Mouse (Mus musculus) limb, embryonic 12.5 days (tissue): ENCODE results near the gene Zzz3. TPM values are rescaled to one million over a fixed set of nuclear protein-coding genes. Genes with fewer than 3 reads are reported as not detected.

Experiments
- ATAC-seq: fragments of 200-750 bp; cut with Nextera tagmentation; 2 replicates; pipeline ENCODE4 v1.8.0; 2017; ENCODE audit warnings: low read depth, moderate TSS enrichment; ENCODE audit not compliant: insufficient number of reproducible peaks, insufficient read depth, low FRiP score, low TSS enrichment
- H3K27ac ChIP-seq: fragments of 300-500 bp; sonication (generic); 2 replicates; pipeline ENCODE4 v1.5.1; 2016; ENCODE audit warnings: mild to moderate bottlenecking, moderate library complexity
- H3K27me3 ChIP-seq: fragments of 300-500 bp; sonication (generic); 2 replicates; pipeline ENCODE4 v1.6.1; 2016; ENCODE audit warnings: mild to moderate bottlenecking, moderate library complexity
- H3K36me3 ChIP-seq: fragments of 300-500 bp; sonication (generic); 2 replicates; pipeline ENCODE4 v1.6.1; 2016; ENCODE audit warnings: mild to moderate bottlenecking, moderate library complexity
- H3K4me1 ChIP-seq: fragments of 300-500 bp; sonication (generic); replicated peaks from 2 replicates; pipeline ENCODE4 v1.6.1; 2016
- H3K4me2 ChIP-seq: fragments of 300-500 bp; sonication (generic); 2 replicates; pipeline ENCODE4 v1.6.1; 2016; ENCODE audit warnings: mild to moderate bottlenecking, moderate library complexity
- H3K4me3 ChIP-seq: fragments of 300-500 bp; sonication (generic); replicated peaks from 2 replicates; pipeline ENCODE4 v1.5.1; 2016; ENCODE audit warnings: mild to moderate bottlenecking
- H3K9ac ChIP-seq: fragments of 300-500 bp; sonication (generic); replicated peaks from 2 replicates; pipeline ENCODE4 v1.6.1; 2016; ENCODE audit warnings: mild to moderate bottlenecking, moderate library complexity
- H3K9me3 ChIP-seq: fragments of 300-500 bp; sonication (generic); 2 replicates; pipeline ENCODE4 v1.6.1; 2016; ENCODE audit warnings: mild to moderate bottlenecking, moderate library complexity
- WGBS: fragments of 180-500 bp; shearing (Covaris S2); methylation state at CpG from one replicate; pipeline ENCODE4 v1.1.7; 2016; 5-methylcytosine and 5-hydroxymethylcytosine counted together
- polyA plus RNA-seq: library from polyadenylated mRNA; unstranded; fragments of >200 nt; fragmentation: Nextera tagmentation; extraction: Ambion mirVana; gene quantifications from 2 replicates; pipeline ENCODE4 v1.2.1, GENCODE M21; 2016

Gene Zzz3
- polyA plus RNA-seq, 1 experiment from 2014 or later: 56.2 TPM

DNA sequence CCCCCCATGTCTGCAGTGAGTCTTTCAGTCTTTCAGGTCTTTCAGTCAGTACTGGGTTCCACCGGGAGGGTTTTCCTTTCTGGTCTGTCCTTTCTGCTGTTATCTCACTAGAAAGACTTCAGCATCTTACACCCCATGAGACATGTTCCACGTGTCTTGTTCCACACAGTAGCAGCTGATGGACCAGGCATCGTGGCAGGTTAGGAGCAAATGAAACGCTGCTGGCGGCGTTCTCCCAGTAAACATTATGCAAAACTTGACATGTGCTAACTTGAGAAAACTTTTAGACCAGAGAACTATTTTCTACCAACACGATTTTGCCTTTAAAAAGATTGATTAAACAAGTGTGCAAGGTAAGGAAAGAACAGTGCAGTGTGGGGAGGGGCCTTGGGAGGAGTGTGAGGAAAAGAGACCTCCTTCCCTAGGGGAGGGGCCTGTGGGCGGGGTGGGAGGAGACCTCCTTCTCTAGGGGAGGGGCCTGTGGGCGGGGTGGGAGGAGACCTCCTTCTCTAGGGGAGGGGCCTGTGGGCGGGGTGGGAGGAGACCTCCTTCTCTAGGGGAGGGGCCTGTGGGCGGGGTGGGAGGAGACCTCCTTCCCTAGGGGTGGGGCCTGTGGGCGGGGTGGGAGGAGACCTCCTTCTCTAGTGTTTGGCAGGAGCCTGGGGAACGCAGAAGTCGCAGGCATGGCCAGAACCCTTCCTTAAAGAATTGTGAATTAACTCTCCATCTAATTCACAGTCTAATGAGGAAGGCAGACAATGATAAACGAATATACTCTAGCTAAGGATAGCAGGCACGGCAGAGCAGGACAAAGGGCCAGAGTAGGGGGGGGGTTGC lies 83.5 kb downstream of the Zzz3 start:
- 5% methylated on average over 15 of the region's 16 CpGs for WGBS
- peak overlapping the region; percentile 53; the same call in 1 of the 2 replicates for H3K27ac ChIP-seq

GRCm38 (mm10) chr3:152480336-152480735 lies 85.1 kb downstream of the Zzz3 start:
- Histone ChIP-seq H3K9ac (no peak overlapping the region), H3K4me1 (peaks cover 38% of the 10 kb centered on the region), H3K4me2 (no peak overlapping the region), H3K9me3 (no peaks in the 10 kb centered on the region), H3K36me3 (no peaks in the 10 kb centered on the region), H3K4me3 (no peak overlapping the region), H3K27me3 (no peaks in the 10 kb centered on the region), H3K27ac (no peak overlapping the region)
- no peak for ATAC-seq
- WGBS: 91% methylated on average over 6 of the region's 6 CpGs

More for the DNA sequence above, 83.5 kb downstream of the Zzz3 start:
- peak; percentile 47 for ATAC-seq
- Histone ChIP-seq H3K27me3 (no peaks in the 10 kb centered on the region), H3K4me1 (peaks cover 30% of the 10 kb centered on the region), H3K4me3 (peak overlapping the region; percentile 43), H3K36me3 (no peaks in the 10 kb centered on the region), H3K4me2 (peak overlapping the region; percentile 74), H3K9me3 (no peaks in the 10 kb centered on the region), H3K9ac (no peak overlapping the region)

- no peak overlapping the region for H3K4me3 ChIP-seq
- peaks cover 38% of the 10 kb centered on the region for H3K4me1 ChIP-seq
- no peaks in the 10 kb centered on the region for H3K9me3 ChIP-seq
- ATAC-seq: no peak
- WGBS: 76% methylated on average over 8 of the region's 8 CpGs
- no peak overlapping the region for H3K4me2 ChIP-seq
- H3K9ac ChIP-seq: no peak overlapping the region
- no peaks in the 10 kb centered on the region for H3K27me3 ChIP-seq
- no peaks in the 10 kb centered on the region for H3K36me3 ChIP-seq
- peak overlapping the region; percentile 17; the same call in 1 of the 2 replicates for H3K27ac ChIP-seq
Measured at GRCm38 (mm10) chr3:152482182-152482581, 86.9 kb downstream of the Zzz3 start.

GRCm38 (mm10) chr3:152483800-152484199 lies 88.5 kb downstream of the Zzz3 start:
- Histone ChIP-seq H3K9me3 (no peaks in the 10 kb centered on the region), H3K4me2 (peak overlapping the region; percentile 8; the same call in 1 of the 2 replicates), H3K27ac (peak overlapping the region; percentile 78), H3K36me3 (no peaks in the 10 kb centered on the region), H3K4me1 (peaks cover 28% of the 10 kb centered on the region), H3K9ac (no peak overlapping the region), H3K27me3 (no peaks in the 10 kb centered on the region), H3K4me3 (no peak overlapping the region)
- WGBS: 50% methylated on average over 7 of the region's 7 CpGs
- ATAC-seq: no peak

DNA sequence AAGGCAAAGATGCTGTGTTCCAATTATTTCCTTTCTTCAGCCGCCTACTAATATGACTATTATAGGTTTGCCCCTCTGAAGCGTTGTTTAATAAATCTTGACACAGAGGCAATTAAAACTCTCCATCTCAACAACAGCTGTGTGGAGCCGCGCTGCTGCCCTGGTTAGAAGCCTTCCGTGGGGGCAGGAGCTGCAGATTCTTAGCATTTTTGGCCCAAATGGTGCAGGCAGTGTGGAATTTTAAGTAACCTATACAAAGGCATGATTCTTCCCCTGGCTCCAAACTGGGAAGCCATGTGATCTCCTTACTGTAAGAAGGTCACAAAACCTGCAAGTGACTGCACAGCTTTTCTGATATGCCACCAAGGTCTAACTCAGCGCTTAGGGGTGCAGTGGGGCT lies 88.9 kb downstream of the Zzz3 start:
- Histone ChIP-seq H3K4me2 (peak overlapping the region; percentile 8; the same call in 1 of the 2 replicates), H3K36me3 (no peaks in the 10 kb centered on the region), H3K4me1 (peaks cover 30% of the 10 kb centered on the region), H3K4me3 (no peak overlapping the region), H3K27me3 (no peaks in the 10 kb centered on the region), H3K27ac (peak overlapping the region; percentile 78), H3K9me3 (no peaks in the 10 kb centered on the region), H3K9ac (no peak overlapping the region)
- peak; percentile 39 for ATAC-seq
- WGBS: 36% methylated on average over 6 of the region's 6 CpGs

DNA sequence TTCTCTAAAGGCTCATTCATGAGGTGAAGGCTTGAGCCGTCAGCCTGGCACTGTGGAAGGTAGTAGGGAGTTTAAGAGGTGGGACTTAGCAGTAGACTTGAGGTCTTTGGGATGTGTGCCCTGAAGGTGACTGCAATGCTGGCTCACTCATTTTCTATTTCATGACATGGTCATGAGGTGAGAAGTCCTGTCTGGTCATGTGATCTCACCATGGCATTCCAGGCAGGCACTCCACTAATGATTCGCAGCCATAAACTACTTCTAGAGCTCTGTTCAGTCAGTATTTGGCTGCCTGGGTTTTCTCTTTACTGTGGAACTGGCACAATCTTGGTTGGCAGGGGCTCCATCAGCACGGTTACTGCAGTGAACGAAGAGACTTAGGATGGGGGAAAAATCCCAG lies 93.7 kb downstream of the Zzz3 start:
- Histone ChIP-seq H3K4me3 (no peak overlapping the region), H3K27me3 (no peaks in the 10 kb centered on the region), H3K4me1 (peaks cover 10% of the 10 kb centered on the region), H3K9ac (no peak overlapping the region), H3K9me3 (no peaks in the 10 kb centered on the region), H3K27ac (no peak overlapping the region), H3K36me3 (no peaks in the 10 kb centered on the region), H3K4me2 (no peak overlapping the region)
- WGBS: 78% methylated on average over 4 of the region's 4 CpGs
- no peak for ATAC-seq

GRCm38 (mm10) chr3:152490423-152490822 lies 95.2 kb downstream of the Zzz3 start:
- WGBS: 87% methylated on average over 5 of the region's 5 CpGs
- H3K4me3 ChIP-seq: no peak overlapping the region
- no peaks in the 10 kb centered on the region for H3K9me3 ChIP-seq
- H3K4me2 ChIP-seq: no peak overlapping the region
- H3K27ac ChIP-seq: no peak overlapping the region
- no peak for ATAC-seq
- H3K36me3 ChIP-seq: no peaks in the 10 kb centered on the region
- H3K9ac ChIP-seq: no peak overlapping the region
- 0 out of 2 replicates have a peak, but pooled peaks cover 3% of the 10 kb centered on the region for H3K4me1 ChIP-seq
- no peaks in the 10 kb centered on the region for H3K27me3 ChIP-seq

DNA sequence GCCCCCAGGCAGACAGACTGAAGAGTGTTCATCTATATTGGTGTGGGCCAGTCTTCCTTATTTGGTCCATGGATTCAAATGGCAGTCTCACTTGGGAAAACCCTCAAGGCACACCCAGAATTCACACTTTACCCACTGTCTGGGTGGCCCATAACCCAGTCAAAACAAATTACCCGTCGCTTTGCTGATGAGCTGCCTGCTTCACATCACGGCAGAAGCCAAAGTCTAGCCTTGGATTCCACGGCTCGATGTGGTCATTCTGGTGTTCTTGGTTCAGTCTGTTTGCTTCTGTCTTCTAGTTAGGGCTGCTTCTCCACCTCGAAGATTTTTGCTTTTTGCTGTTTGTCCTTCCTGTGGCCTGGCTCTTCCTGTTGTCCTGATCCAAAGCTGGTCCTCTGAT lies 97.0 kb downstream of the Zzz3 start:
- no peak overlapping the region for H3K4me2 ChIP-seq
- no peaks in the 10 kb centered on the region for H3K36me3 ChIP-seq
- 72% methylated on average over 6 of the region's 6 CpGs for WGBS
- ATAC-seq: no peak
- H3K4me1 ChIP-seq: 0 out of 2 replicates have a peak, but pooled peaks cover 3% of the 10 kb centered on the region
- no peak overlapping the region for H3K9ac ChIP-seq
- no peaks in the 10 kb centered on the region for H3K27me3 ChIP-seq
- H3K4me3 ChIP-seq: no peak overlapping the region
- H3K9me3 ChIP-seq: no peaks in the 10 kb centered on the region
- H3K27ac ChIP-seq: no peak overlapping the region

GRCm38 (mm10) chr3:152493813-152494212 lies 98.5 kb downstream of the Zzz3 start:
- H3K9ac ChIP-seq: no peak overlapping the region
- H3K27ac ChIP-seq: no peak overlapping the region
- 0 out of 2 replicates have a peak, but pooled peaks cover 3% of the 10 kb centered on the region for H3K4me1 ChIP-seq
- 83% methylated on average over 2 of the region's 2 CpGs for WGBS
- no peaks in the 10 kb centered on the region for H3K36me3 ChIP-seq
- no peak overlapping the region for H3K4me2 ChIP-seq
- no peaks in the 10 kb centered on the region for H3K9me3 ChIP-seq
- no peak overlapping the region for H3K4me3 ChIP-seq
- ATAC-seq: no peak
- H3K27me3 ChIP-seq: no peaks in the 10 kb centered on the region

GRCm38 (mm10) chr3:152494667-152495360 lies 99.5 kb downstream of the Zzz3 start:
- Histone ChIP-seq H3K9me3 (no peaks in the 10 kb centered on the region), H3K4me3 (no peak overlapping the region), H3K36me3 (no peaks in the 10 kb centered on the region), H3K9ac (no peak overlapping the region), H3K27me3 (no peaks in the 10 kb centered on the region), H3K4me2 (no peak overlapping the region), H3K4me1 (no peaks in the 10 kb centered on the region), H3K27ac (no peak overlapping the region)
- no peak for ATAC-seq
- 44% methylated on average over 12 of the region's 12 CpGs for WGBS

DNA sequence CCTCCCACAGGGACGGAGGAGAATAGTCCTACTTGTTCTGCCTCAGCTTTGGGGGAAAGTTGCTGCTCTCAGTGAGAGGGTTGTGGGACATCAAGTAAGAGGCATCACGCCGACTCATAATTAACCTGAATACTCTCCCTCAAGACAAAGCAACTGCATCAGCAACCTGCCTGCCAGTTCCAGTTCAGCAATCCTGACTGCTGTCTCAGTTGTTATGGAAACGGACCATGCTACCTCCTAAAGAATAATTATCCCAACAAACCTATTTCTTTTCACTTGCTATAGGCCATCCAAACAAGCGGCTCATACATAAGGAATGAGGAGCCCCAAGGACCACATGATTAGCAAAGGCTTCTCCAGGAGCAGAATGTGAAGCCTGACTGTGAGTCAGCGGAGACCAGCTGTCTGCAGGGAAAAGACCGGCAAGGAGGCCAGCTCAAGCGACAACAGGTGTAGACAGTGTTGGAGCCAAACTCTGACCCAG lies 100.2 kb downstream of the Zzz3 start:
- Histone ChIP-seq H3K27me3 (no peaks in the 10 kb centered on the region), H3K9ac (no peak overlapping the region), H3K4me2 (no peak overlapping the region), H3K4me3 (no peak overlapping the region), H3K36me3 (no peaks in the 10 kb centered on the region), H3K9me3 (no peaks in the 10 kb centered on the region), H3K27ac (no peak overlapping the region), H3K4me1 (peaks cover 3% of the 10 kb centered on the region)
- no peak for ATAC-seq
- 82% methylated on average over 8 of the region's 8 CpGs for WGBS
